Mouse (Mus musculus) neural tube, embryonic 11.5 days (tissue): ENCODE measurements around the gene Acsl5. TPM values are rescaled to one million over a fixed set of nuclear protein-coding genes. Genes with fewer than 3 reads are reported as not detected.

ENCODE experiments used
- ATAC-seq: fragments of 200-750 bp; cut with Nextera tagmentation; 2 replicates; pipeline ENCODE4 v1.8.0; 2017; ENCODE audit warnings: moderate number of reproducible peaks, mild to moderate bottlenecking, moderate TSS enrichment, moderate library complexity; ENCODE audit not compliant: insufficient read depth, low FRiP score, low TSS enrichment
- DNase-seq: peaks from one replicate; pipeline ENCODE4 v3.0.0-alpha.2; 2015; ENCODE audit warnings: low spot score
- H3K27ac ChIP-seq: fragments of 300-500 bp; sonication (generic); 2 replicates; pipeline ENCODE4 v1.5.1; 2014; ENCODE audit warnings: low read depth, mild to moderate bottlenecking, low read length
- H3K27me3 ChIP-seq: fragments of 300-500 bp; sonication (generic); 2 replicates; pipeline ENCODE4 v1.6.1; 2014; ENCODE audit warnings: mild to moderate bottlenecking, low read length, mixed read lengths; ENCODE audit not compliant: control insufficient read depth, insufficient read depth
- H3K36me3 ChIP-seq: fragments of 300-500 bp; sonication (generic); 2 replicates; pipeline ENCODE4 v1.6.1; 2014; ENCODE audit warnings: mild to moderate bottlenecking, low read length, moderate library complexity, mixed read lengths; ENCODE audit not compliant: control insufficient read depth, insufficient read depth
- H3K4me1 ChIP-seq: fragments of 300-500 bp; sonication (generic); 2 replicates; pipeline ENCODE4 v1.6.1; 2014; ENCODE audit warnings: low read length, mixed read lengths; ENCODE audit not compliant: control insufficient read depth, insufficient read depth
- H3K4me2 ChIP-seq: fragments of 300-500 bp; sonication (generic); 2 replicates; pipeline ENCODE4 v1.6.1; 2014; ENCODE audit warnings: low read depth, mild to moderate bottlenecking, moderate library complexity
- H3K4me3 ChIP-seq: fragments of 300-500 bp; sonication (generic); 2 replicates; pipeline ENCODE4 v1.5.1; 2014; ENCODE audit warnings: low read depth, low read length
- H3K9ac ChIP-seq: fragments of 300-500 bp; sonication (generic); 2 replicates; pipeline ENCODE4 v1.6.1; 2014; ENCODE audit warnings: mild to moderate bottlenecking, low read length
- H3K9me3 ChIP-seq: fragments of 300-500 bp; sonication (generic); 2 replicates; pipeline ENCODE4 v1.6.1; 2016; ENCODE audit warnings: low read length; ENCODE audit not compliant: control insufficient read depth
- WGBS: fragments of 180-500 bp; shearing (Covaris S2); extraction: QIAGEN DNeasy Blood & Tissue Kit; methylation state at CpG from one replicate; pipeline ENCODE4 v1.1.7; 2014; 5-methylcytosine and 5-hydroxymethylcytosine counted together
- polyA plus RNA-seq: library from polyadenylated mRNA; unstranded; fragments of >200 nt; fragmentation: Nextera tagmentation; extraction: Ambion mirVana; gene quantifications from 2 replicates; pipeline ENCODE4 v1.2.1, GENCODE M21; 2014

The Acsl5 gene
- 19.4 and 20.8 TPM in 2 replicates for polyA plus RNA-seq

GRCm38 (mm10) chr19:55251383-55252124, at the start of gene Acsl5:
Gene Acsl5, plus strand, starts transcription at chr19:55251938.
- WGBS, result 93% methylated on average over 9 of the region's 9 CpGs
- Histone ChIP-seq H3K36me3 (no peaks in the 10 kb centered on the region), H3K9ac (no peak within 1 kb of the TSS), H3K4me1 (peaks cover 3% of the 10 kb centered on the region; the same call in 1 of the 2 replicates), H3K27me3 (no peaks in the 10 kb centered on the region), H3K4me2 (no peak within 1 kb of the TSS), H3K27ac (no peak within 1 kb of the TSS), H3K9me3 (no peaks in the 10 kb centered on the region), H3K4me3 (no peak within 1 kb of the TSS)
- DNase-seq (no peak), ATAC-seq (no peak)

GRCm38 (mm10) chr19:55206482-55207138, 45.1 kb upstream of the Acsl5 start:
- ATAC-seq, result no peak
- Histone ChIP-seq H3K4me3 (no peak overlapping the region), H3K27ac (no peak overlapping the region), H3K36me3 (no peaks in the 10 kb centered on the region), H3K9me3 (no peaks in the 10 kb centered on the region), H3K4me1 (no peaks in the 10 kb centered on the region), H3K27me3 (no peaks in the 10 kb centered on the region), H3K4me2 (no peak overlapping the region), H3K9ac (no peak overlapping the region)
- whole genome bisulfite sequencing, result 39% methylated on average over 8 of the region's 8 CpGs
- peak; percentile 19 for DNase-seq

- ATAC-seq, result no peak
- Histone ChIP-seq H3K4me2 (no peak overlapping the region), H3K9ac (no peak overlapping the region), H3K27me3 (no peaks in the 10 kb centered on the region), H3K4me1 (no peaks in the 10 kb centered on the region), H3K27ac (no peak overlapping the region), H3K9me3 (no peaks in the 10 kb centered on the region), H3K4me3 (no peak overlapping the region), H3K36me3 (no peaks in the 10 kb centered on the region)
- 58% methylated on average over 6 of the region's 6 CpGs for WGBS
- no peak for DNase-seq
These were observed 44.5 kb upstream of the Acsl5 start for GRCm38 (mm10) chr19:55207205-55207604.

GRCm38 (mm10) chr19:55207746-55208538, 43.8 kb upstream of the Acsl5 start:
- H3K9me3 ChIP-seq, result no peaks in the 10 kb centered on the region
- H3K27me3 ChIP-seq, result no peaks in the 10 kb centered on the region
- H3K9ac ChIP-seq, result no peak overlapping the region
- H3K36me3 ChIP-seq, result no peaks in the 10 kb centered on the region
- no peak overlapping the region for H3K27ac ChIP-seq
- H3K4me2 ChIP-seq, result no peak overlapping the region
- no peak overlapping the region for H3K4me3 ChIP-seq
- ATAC-seq (no peak), DNase-seq (no peak)
- H3K4me1 ChIP-seq, result no peaks in the 10 kb centered on the region
- WGBS, result 75% methylated on average over 25 of the region's 25 CpGs

- Histone ChIP-seq H3K27ac (no peak overlapping the region), H3K36me3 (no peaks in the 10 kb centered on the region), H3K27me3 (no peaks in the 10 kb centered on the region), H3K4me2 (no peak overlapping the region), H3K4me1 (no peaks in the 10 kb centered on the region), H3K9ac (no peak overlapping the region), H3K4me3 (no peak overlapping the region), H3K9me3 (no peaks in the 10 kb centered on the region)
- ATAC-seq (no peak), DNase-seq (no peak)
- WGBS, result 83% methylated on average over 4 of the region's 4 CpGs
These were observed 43.1 kb upstream of the Acsl5 start for GRCm38 (mm10) chr19:55208654-55209053.

- WGBS, result 93% methylated on average over 3 of the region's 3 CpGs
These were observed 42.7 kb upstream of the Acsl5 start for GRCm38 (mm10) chr19:55209084-55209483.

GRCm38 (mm10) chr19:55211698-55212097, 40.0 kb upstream of the Acsl5 start:
- 88% methylated on average over 1 of the region's 1 CpGs for WGBS
- Histone ChIP-seq H3K9ac (no peak overlapping the region), H3K27ac (no peak overlapping the region), H3K9me3 (no peaks in the 10 kb centered on the region), H3K4me3 (no peak overlapping the region), H3K36me3 (no peaks in the 10 kb centered on the region), H3K4me1 (no peaks in the 10 kb centered on the region), H3K27me3 (no peaks in the 10 kb centered on the region), H3K4me2 (no peak overlapping the region)
- no peak for ATAC-seq
- DNase-seq, result no peak

More at GRCm38 (mm10) chr19:55209084-55209483, 42.7 kb upstream of the Acsl5 start:
- Histone ChIP-seq H3K4me2 (no peak overlapping the region), H3K9me3 (no peaks in the 10 kb centered on the region), H3K36me3 (no peaks in the 10 kb centered on the region), H3K4me3 (no peak overlapping the region), H3K27me3 (no peaks in the 10 kb centered on the region), H3K4me1 (no peaks in the 10 kb centered on the region), H3K9ac (no peak overlapping the region), H3K27ac (no peak overlapping the region)
- DNase-seq (no peak), ATAC-seq (no peak)

- H3K9ac ChIP-seq, result no peak overlapping the region
- H3K27me3 ChIP-seq, result no peaks in the 10 kb centered on the region
- no peaks in the 10 kb centered on the region for H3K36me3 ChIP-seq
- H3K4me3 ChIP-seq, result no peak overlapping the region
- H3K4me1 ChIP-seq, result no peaks in the 10 kb centered on the region
- 87% methylated on average over 12 of the region's 12 CpGs for WGBS
- no peak overlapping the region for H3K27ac ChIP-seq
- no peaks in the 10 kb centered on the region for H3K9me3 ChIP-seq
- H3K4me2 ChIP-seq, result no peak overlapping the region
- DNase-seq, result no peak
- ATAC-seq, result no peak
These were observed 38.0 kb upstream of the Acsl5 start for GRCm38 (mm10) chr19:55213617-55214340.
